Mouse (Mus musculus) E14TG2a.4 (cell line): ENCODE data around the gene Gm13084.
"Not testable (repeated sequence)": the region's sequence is repeated elsewhere in the genome, so short reads cannot be mapped to it uniquely, and the experiment has no call there.

ENCODE experiments used
- H3K27me3 ChIP-seq: 2 replicates; pipeline ENCODE4 v1.6.1; 2014; ENCODE audit warnings: low read length, control low read depth; ENCODE audit not compliant: insufficient read depth
- H3K36me3 ChIP-seq: 2 replicates; pipeline ENCODE4 v1.6.1; 2014; ENCODE audit warnings: low read length, control low read depth; ENCODE audit not compliant: insufficient read depth
- H3K4me1 ChIP-seq: replicated peaks from 2 replicates; pipeline ENCODE4 v1.6.1; 2014; ENCODE audit warnings: low read depth, low read length, control low read depth
- H3K4me3 ChIP-seq: replicated peaks from 2 replicates; pipeline ENCODE4 v1.5.1; 2014; ENCODE audit warnings: mild to moderate bottlenecking, low read length
- H3K9me3 ChIP-seq: 2 replicates; pipeline ENCODE4 v1.6.1; 2014; ENCODE audit warnings: low read length, control low read depth
- CTCF ChIP-seq: conservative IDR thresholded peaks from 2 replicates; pipeline ENCODE4 v1.5.1; 2014; ENCODE audit warnings: low read length
- NANOG ChIP-seq: IDR thresholded peaks from 2 replicates; pipeline ENCODE4 v1.6.1; 2014; ENCODE audit warnings: borderline replicate concordance, low read length, mixed read lengths
- POU5F1 ChIP-seq: IDR thresholded peaks from 2 replicates; pipeline ENCODE4 v1.6.1; 2014; ENCODE audit warnings: low read length, borderline replicate concordance

Gene Gm13084

GRCm38 (mm10) chr4:143815993-143816392 lies at the start of gene Gm13084:
TSS of gene Gm13084 (minus strand) at chr4:143816093.
- Histone ChIP-seq H3K4me3 (no peak within 1 kb of the TSS), H3K4me1 (no peaks in the 10 kb centered on the region), H3K36me3 (no peaks in the 10 kb centered on the region), H3K9me3 (no peaks in the 10 kb centered on the region), H3K27me3 (no peaks in the 10 kb centered on the region)
- TF ChIP-seq POU5F1 (no peak), CTCF (no peak), NANOG (no peak)

GRCm38 (mm10) chr4:143846197-143846596 lies 30.3 kb upstream of the Gm13084 start, which contains the start of gene Gm13103:
TSS of gene Gm13103 (plus strand) at chr4:143846497.
- H3K36me3 ChIP-seq, H3K9me3 ChIP-seq, H3K4me3 ChIP-seq, H3K4me1 ChIP-seq, H3K27me3 ChIP-seq: not testable (repeated sequence)

- H3K4me1 ChIP-seq, H3K4me3 ChIP-seq, H3K9me3 ChIP-seq, H3K36me3 ChIP-seq, H3K27me3 ChIP-seq: not testable (repeated sequence)
Measured at GRCm38 (mm10) chr4:143789052-143789451, 26.8 kb downstream of the Gm13084 start, which contains the start of gene Gm13023. TSS of gene Gm13023 (plus strand) at chr4:143789352.
